Mouse (Mus musculus): ENCODE measurements around the gene Rb1. TPM values are rescaled to one million over a fixed set of nuclear protein-coding genes. Genes with fewer than 3 reads are reported as not detected.

The Rb1 gene
- polyA plus RNA-seq, 1 experiment from 2014 or later, result 21.2 TPM

DNA sequence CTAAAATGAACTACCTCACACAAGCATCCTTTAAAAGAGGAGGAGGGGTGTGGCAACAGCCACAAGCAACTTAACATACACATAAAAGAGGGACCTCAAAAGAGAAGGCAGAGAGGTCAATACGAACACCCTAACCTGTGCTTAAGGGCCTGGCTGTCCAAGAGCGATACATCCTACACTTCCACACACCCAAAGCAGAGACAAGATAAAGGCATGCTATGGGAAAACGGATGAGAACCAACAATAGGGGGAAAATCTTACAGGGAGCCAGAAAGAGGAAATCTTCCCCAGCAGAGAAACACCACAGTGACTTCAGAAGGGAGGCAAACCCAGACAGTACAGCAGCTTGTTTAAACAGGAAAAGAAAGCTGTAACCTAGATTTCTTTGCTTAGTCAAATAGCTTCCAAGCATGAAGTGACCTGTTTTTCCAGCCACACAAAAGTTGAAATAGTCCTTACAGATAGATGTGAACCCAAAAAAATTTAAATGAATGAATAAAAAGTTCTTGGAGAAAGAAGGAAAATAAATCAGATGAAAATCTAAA lies 70.1 kb downstream of the Rb1 start:
- Histone ChIP-seq H3K27ac (no peak overlapping the region), H3K36me3 (peaks cover 10% of the 10 kb centered on the region), H3K9ac (replicated peaks) (no peak overlapping the region), H3K4me1 (replicated peaks) (peaks cover 3% of the 10 kb centered on the region; the same call in 1 of the 2 replicates), H3K27me3 (no peaks in the 10 kb centered on the region), H3K9me3 (no peaks in the 10 kb centered on the region), H3K4me3 (replicated peaks) (no peak overlapping the region), H3K4me2 (replicated peaks) (no peak overlapping the region)
- 62% methylated on average over 3 of the region's 3 CpGs for whole genome bisulfite sequencing
- no peak for ATAC-seq

GRCm38 (mm10) chr14:73254412-73254811 lies 71.2 kb downstream of the Rb1 start:
- Histone ChIP-seq H3K4me3 (replicated peaks) (no peak overlapping the region), H3K27me3 (no peaks in the 10 kb centered on the region), H3K27ac (no peak overlapping the region), H3K9me3 (no peaks in the 10 kb centered on the region), H3K36me3 (peaks cover 12% of the 10 kb centered on the region; the same call in 1 of the 2 replicates), H3K4me1 (replicated peaks) (peaks cover 3% of the 10 kb centered on the region; the same call in 1 of the 2 replicates), H3K9ac (replicated peaks) (no peak overlapping the region), H3K4me2 (replicated peaks) (no peak overlapping the region)
- no peak for ATAC-seq
- WGBS, result 74% methylated on average over 4 of the region's 4 CpGs

DNA sequence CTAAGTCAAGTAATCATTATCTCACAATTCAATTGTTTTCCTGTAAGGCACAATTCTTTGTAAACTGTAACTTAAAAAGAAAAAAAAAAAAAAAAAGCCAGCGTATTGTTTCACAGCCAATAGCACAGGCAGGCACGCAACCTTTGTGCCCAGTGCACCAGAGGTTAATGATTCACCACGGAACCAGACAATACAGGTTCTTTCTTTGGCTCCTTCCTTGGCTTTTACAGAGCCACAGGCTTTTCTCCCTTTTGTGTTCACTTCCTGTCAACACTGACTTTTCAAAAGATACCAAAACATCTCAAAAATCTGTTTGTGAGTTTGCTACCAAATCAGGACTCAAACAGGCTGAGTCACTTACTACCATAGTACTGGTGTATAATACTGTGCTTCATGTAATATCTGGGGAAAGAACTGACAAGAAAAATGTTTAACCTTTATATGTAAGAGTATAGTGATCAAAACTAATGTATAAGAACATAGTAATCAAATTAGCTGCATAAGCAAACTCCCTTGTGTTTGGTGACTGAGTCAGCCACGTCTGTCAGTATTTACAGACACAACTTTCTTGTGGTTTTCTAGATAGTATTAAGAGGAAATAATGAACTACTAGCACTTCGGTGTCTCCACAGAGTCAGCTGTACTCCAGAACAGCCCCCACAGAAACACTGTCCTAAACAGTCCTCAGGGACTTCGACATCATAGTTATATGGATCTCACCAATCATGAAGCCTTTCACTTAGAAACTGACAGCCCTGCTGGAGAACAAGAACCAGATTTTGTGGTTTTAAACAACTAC lies 72.0 kb downstream of the Rb1 start:
- H3K27me3 ChIP-seq, result no peaks in the 10 kb centered on the region
- no peaks in the 10 kb centered on the region for H3K9me3 ChIP-seq
- WGBS, result 48% methylated on average over 6 of the region's 6 CpGs
- H3K27ac ChIP-seq, result no peak overlapping the region
- H3K9ac ChIP-seq (replicated peaks), result no peak overlapping the region
- H3K4me3 ChIP-seq (replicated peaks), result no peak overlapping the region
- no peak overlapping the region for H3K4me2 ChIP-seq (replicated peaks)
- ATAC-seq, result no peak
- peaks cover 12% of the 10 kb centered on the region; the same call in 1 of the 2 replicates for H3K36me3 ChIP-seq
- H3K4me1 ChIP-seq (replicated peaks), result peaks cover 3% of the 10 kb centered on the region; the same call in 1 of the 2 replicates

DNA sequence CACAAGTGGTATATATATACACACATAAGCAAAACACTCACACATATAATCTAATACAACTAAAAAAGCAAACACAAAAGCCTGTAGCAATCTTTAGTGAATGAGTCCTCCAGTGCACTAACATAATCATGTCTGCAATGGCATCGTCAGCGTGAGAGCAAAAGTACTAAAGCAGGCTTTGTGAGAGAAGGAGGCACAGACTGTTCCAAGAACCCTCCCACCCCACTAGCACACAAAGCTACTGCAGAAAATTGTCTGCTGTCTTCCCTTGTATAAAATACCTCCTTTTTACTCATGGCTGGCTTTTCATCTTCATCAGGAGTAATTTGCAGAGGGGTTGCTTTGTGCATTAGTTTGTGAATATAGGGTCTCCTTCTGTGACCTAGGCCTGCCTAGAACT lies 73.3 kb downstream of the Rb1 start:
- no peaks in the 10 kb centered on the region for H3K27me3 ChIP-seq
- WGBS, result 67% methylated on average over 2 of the region's 2 CpGs
- no peak overlapping the region for H3K9ac ChIP-seq (replicated peaks)
- no peak overlapping the region for H3K4me2 ChIP-seq (replicated peaks)
- H3K27ac ChIP-seq, result no peak overlapping the region
- H3K4me1 ChIP-seq (replicated peaks), result peaks cover 3% of the 10 kb centered on the region; the same call in 1 of the 2 replicates
- H3K9me3 ChIP-seq, result no peaks in the 10 kb centered on the region
- no peak for ATAC-seq
- H3K4me3 ChIP-seq (replicated peaks), result no peak overlapping the region
- H3K36me3 ChIP-seq, result peaks cover 7% of the 10 kb centered on the region; the same call in 1 of the 2 replicates

DNA sequence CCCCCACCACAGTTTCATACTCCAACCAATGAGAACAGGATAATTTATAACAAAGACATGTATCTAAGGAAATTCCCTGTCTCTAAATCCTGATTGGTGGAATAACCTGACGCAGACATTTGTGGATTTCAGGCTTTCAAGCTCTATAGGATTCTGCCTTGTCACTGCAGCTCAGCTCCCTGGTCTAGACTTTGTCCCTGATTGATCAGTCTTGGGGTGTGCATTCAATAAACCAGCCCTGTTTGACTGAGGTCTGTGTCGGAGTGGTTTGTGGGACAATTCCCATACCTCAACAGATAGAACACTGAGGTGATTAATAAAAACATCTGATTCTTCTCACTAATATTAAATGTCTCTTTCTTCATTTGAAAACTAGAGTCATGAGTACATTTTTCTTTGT lies 75.6 kb downstream of the Rb1 start:
- Histone ChIP-seq H3K27ac (no peak overlapping the region), H3K9ac (replicated peaks) (no peak overlapping the region), H3K36me3 (peaks cover 7% of the 10 kb centered on the region; the same call in 1 of the 2 replicates), H3K9me3 (no peaks in the 10 kb centered on the region), H3K4me2 (replicated peaks) (no peak overlapping the region), H3K4me1 (replicated peaks) (peaks cover 3% of the 10 kb centered on the region; the same call in 1 of the 2 replicates), H3K27me3 (no peaks in the 10 kb centered on the region), H3K4me3 (replicated peaks) (no peak overlapping the region)
- ATAC-seq, result no peak
- 95% methylated on average over 2 of the region's 2 CpGs for WGBS

DNA sequence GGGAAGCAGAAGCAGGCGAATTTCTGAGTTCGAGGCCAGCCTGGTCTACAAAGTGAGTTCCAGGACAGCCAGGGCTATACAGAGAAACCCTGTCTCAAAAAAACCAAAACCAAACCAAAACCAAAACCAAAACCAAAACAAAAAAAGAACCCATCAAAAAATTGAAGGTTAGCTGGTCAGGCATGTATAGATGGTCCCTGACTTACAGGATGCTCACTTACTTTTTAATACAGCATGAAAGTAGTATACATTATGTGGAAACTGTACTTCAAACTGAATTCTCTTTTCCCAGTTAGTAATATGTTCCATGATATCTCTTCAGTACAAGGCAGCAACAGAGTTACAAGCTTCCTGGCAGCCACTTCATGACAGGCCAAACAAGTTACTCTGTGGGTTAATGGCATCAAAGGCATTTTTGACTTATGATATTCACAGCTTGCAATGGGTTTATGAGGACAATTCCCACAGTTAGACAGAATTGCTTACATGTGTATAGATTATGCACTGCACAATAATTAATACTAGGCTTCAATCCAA lies 81.5 kb downstream of the Rb1 start:
- 98% methylated on average over 2 of the region's 2 CpGs for WGBS
- H3K9ac ChIP-seq (replicated peaks), result no peak overlapping the region
- peaks cover 4% of the 10 kb centered on the region; the same call in 1 of the 2 replicates for H3K4me1 ChIP-seq (replicated peaks)
- H3K27ac ChIP-seq, result no peak overlapping the region
- H3K4me3 ChIP-seq (replicated peaks), result no peak overlapping the region
- no peaks in the 10 kb centered on the region for H3K9me3 ChIP-seq
- H3K36me3 ChIP-seq, result peaks cover 8% of the 10 kb centered on the region; the same call in 1 of the 2 replicates
- no peak for ATAC-seq
- no peaks in the 10 kb centered on the region for H3K27me3 ChIP-seq
- H3K4me2 ChIP-seq (replicated peaks), result no peak overlapping the region

- H3K27ac ChIP-seq, result no peak overlapping the region
- H3K27me3 ChIP-seq, result no peaks in the 10 kb centered on the region
- 44% methylated on average over 3 of the region's 3 CpGs for WGBS
- ATAC-seq, result no peak
- no peaks in the 10 kb centered on the region for H3K9me3 ChIP-seq
- no peak overlapping the region for H3K9ac ChIP-seq (replicated peaks)
- peaks cover 16% of the 10 kb centered on the region for H3K4me1 ChIP-seq (replicated peaks)
- H3K4me3 ChIP-seq (replicated peaks), result no peak overlapping the region
- peaks cover 8% of the 10 kb centered on the region; the same call in 1 of the 2 replicates for H3K36me3 ChIP-seq
- H3K4me2 ChIP-seq (replicated peaks), result no peak overlapping the region
Observed at GRCm38 (mm10) chr14:73239857-73240256, 85.8 kb downstream of the Rb1 start.

- Histone ChIP-seq H3K27ac (peak overlapping the region; percentile 87), H3K4me1 (replicated peaks) (peaks cover 21% of the 10 kb centered on the region), H3K4me2 (replicated peaks) (peak overlapping the region; percentile 61), H3K27me3 (no peaks in the 10 kb centered on the region), H3K4me3 (replicated peaks) (peak overlapping the region; percentile 55), H3K36me3 (peaks cover 6% of the 10 kb centered on the region; the same call in 1 of the 2 replicates), H3K9ac (replicated peaks) (peak overlapping the region; percentile 78), H3K9me3 (no peaks in the 10 kb centered on the region)
- 0% methylated on average over 6 of the region's 6 CpGs for WGBS
- ATAC-seq, result peak; percentile 58; the same call in 1 of the 2 replicates
Observed at GRCm38 (mm10) chr14:73239291-73239690, 86.3 kb downstream of the Rb1 start.

DNA sequence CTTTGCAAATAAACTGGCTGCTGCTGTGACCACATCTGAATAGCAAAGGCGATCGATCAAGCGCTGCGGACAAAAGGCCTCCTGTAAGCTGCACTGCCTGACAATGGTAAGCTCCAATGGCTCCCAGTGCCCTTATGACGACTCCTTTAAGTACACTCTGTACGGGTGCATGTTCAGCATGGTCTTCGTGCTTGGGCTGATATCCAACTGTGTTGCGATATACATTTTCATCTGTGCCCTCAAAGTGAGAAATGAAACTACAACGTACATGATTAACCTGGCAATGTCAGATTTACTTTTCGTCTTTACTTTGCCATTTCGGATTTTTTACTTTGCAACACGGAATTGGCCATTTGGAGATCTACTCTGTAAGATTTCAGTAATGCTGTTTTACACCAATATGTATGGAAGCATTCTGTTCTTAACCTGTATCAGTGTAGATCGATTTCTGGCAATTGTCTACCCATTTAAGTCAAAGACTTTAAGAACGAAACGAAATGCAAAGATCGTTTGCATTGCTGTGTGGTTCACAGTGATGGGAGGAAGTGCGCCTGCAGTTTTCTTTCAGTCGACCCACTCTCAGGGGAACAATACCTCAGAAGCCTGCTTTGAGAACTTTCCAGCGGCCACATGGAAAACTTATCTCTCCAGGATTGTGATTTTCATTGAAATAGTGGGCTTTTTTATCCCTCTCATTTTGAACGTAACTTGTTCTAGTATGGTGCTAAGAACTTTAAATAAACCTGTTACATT lies 86.9 kb downstream of the Rb1 start:
- peak overlapping the region; percentile 87 for H3K27ac ChIP-seq
- peak overlapping the region; percentile 55 for H3K4me3 ChIP-seq (replicated peaks)
- H3K4me1 ChIP-seq (replicated peaks), result peaks cover 23% of the 10 kb centered on the region
- no peaks in the 10 kb centered on the region for H3K27me3 ChIP-seq
- H3K4me2 ChIP-seq (replicated peaks), result peak overlapping the region; percentile 61
- no peaks in the 10 kb centered on the region for H3K9me3 ChIP-seq
- peak; percentile 91 for ATAC-seq
- WGBS, result under 1% methylated on average over 20 of the region's 20 CpGs
- peaks cover 5% of the 10 kb centered on the region; the same call in 1 of the 2 replicates for H3K36me3 ChIP-seq
- H3K9ac ChIP-seq (replicated peaks), result peak overlapping the region; percentile 78

DNA sequence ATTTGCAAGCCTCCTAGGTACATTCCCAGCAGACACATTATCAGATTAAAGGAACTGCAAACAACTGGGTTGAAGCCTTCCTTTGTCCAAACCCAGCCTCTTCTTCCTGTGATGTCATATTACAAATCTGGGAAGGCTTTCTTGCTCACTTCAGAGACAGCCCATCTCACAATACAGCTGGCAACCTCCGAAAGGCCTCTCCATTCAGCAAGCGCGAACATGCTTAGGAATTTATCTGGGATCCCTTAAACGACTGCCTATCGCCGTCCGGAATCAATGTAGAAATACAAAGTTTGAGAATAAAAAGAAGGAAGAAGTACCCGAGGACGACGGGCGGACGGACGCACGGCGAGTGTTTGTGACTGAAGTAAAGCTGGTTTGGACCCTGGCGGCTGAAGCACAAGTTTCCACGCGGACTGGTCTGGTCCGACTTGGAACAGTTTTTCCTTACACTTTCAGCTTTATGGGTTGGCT lies 87.7 kb downstream of the Rb1 start, which contains the start of gene Lpar6:
Gene Lpar6, plus strand, starts transcription at position 48 of the 474 bp plus-strand sequence.
- peak within 1 kb of the TSS; percentile 55 for H3K4me3 ChIP-seq (replicated peaks)
- peak within 1 kb of the TSS; percentile 78 for H3K9ac ChIP-seq (replicated peaks)
- under 1% methylated on average over 19 of the region's 19 CpGs for WGBS
- H3K9me3 ChIP-seq, result no peaks in the 10 kb centered on the region
- H3K27me3 ChIP-seq, result no peaks in the 10 kb centered on the region
- ATAC-seq, result peak; percentile 87
- H3K4me1 ChIP-seq (replicated peaks), result peaks cover 23% of the 10 kb centered on the region
- peak within 1 kb of the TSS; percentile 87 for H3K27ac ChIP-seq
- H3K36me3 ChIP-seq, result peaks cover 5% of the 10 kb centered on the region; the same call in 1 of the 2 replicates
- H3K4me2 ChIP-seq (replicated peaks), result peak within 1 kb of the TSS; percentile 61

GRCm38 (mm10) chr14:73234468-73235031 lies 91.1 kb downstream of the Rb1 start:
- peaks cover 30% of the 10 kb centered on the region for H3K4me1 ChIP-seq (replicated peaks)
- no peaks in the 10 kb centered on the region for H3K27me3 ChIP-seq
- no peak overlapping the region for H3K9ac ChIP-seq (replicated peaks)
- WGBS, result 15% methylated on average over 2 of the region's 2 CpGs
- no peak overlapping the region for H3K4me3 ChIP-seq (replicated peaks)
- no peaks in the 10 kb centered on the region for H3K9me3 ChIP-seq
- H3K36me3 ChIP-seq, result no peaks in the 10 kb centered on the region
- H3K4me2 ChIP-seq (replicated peaks), result no peak overlapping the region
- no peak for ATAC-seq
- no peak overlapping the region for H3K27ac ChIP-seq

Data from midbrain, embryonic 13.5 days (tissue).